Mouse (Mus musculus): Measurements from ENCODE around the gene Eif3k. TPM values are rescaled to one million over a fixed set of nuclear protein-coding genes. Genes with fewer than 3 reads are reported as not detected.
A peak's percentile ranks its signal among the peaks of the same experiment; 100 is the strongest.

Eif3k gene
- total RNA-seq (2022): 100 to 1,000 TPM; 130 to 143 (median 134) TPM

DNA sequence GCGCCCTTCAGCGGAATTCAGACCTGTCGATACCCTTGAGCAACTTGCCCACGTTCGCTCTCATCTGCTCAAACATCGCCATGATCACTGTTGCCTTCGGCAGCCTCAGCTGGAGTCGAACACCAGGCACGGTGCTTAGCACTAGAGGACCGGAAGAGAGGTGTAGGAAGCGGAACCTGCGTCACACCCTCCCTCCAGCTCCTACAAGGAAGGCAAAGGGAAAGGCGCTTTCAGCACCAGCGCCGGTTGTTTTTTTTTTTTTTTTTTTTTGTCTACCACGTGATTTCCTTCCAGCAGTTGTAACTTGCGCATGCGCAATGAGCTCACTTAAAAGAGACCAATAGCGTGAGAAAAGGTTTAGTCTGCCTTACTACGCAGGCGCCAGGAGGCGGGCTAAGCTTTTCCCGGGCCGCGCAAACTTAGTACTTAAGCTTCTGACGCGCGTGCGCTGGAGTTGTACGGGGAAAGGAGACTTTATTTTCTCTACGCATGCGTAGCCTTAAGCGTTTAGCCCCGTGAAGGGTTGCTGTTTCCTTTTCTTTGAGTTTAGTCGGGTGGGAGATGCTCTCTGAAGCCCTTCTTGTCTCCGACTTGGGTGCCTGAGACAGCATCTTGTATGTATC is at the start of gene Eif3k, which contains the start of gene Map4k1:
Gene Eif3k (minus strand): TSS at position 214 of the 623 bp plus-strand sequence.
Gene Map4k1 (plus strand): TSS at position 400 of the 623 bp plus-strand sequence.
- DNase-seq (ENCODE audit: low spot score in 2 of 2): peak; percentile 94 to 97

DNA sequence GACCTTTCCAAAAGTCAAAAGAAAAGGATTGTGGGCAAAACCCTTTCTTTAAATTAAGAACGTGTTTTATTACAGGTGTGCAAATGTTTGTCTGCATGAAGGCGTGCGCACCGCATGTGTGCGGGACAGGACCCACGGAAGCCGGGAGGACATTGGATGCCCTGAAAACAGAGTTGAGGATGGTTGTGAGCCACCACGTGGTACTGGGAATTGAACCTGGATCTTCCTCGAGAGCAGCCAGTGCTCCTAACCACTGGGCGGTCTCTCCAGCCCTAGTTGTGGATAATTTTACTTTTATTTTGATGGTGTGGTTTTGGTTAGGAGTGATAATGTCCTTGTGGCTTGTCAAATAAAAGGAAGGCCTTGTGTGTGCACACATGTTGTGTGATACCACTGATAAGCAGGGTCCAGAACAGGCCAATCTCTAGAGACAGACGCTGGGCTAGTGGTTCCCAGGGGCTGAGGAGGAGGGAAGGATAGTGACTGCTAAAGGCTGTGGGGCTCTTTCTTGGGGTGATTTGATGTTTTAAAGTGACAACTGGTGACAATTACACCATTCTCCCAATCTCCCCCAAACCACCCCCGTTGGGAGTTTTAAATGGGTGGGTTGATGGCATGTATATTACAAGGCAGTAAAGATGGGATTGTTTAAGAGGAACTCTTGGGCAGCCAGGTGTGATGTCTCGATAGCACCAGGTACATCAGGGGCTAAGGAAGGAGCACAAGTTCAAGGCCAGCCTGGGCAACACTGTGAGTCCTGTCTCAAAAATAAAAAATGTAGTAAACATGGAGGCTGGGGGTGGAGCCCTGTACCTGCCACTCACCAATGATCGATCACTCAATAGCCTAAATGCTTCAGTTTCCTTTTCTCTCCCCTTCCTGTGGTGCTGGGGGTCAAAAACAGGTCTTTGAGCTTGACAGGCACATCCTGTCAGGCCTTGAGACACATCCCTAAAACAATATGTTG is 48.3 kb upstream of the Eif3k start:
- DNase-seq (ENCODE audit: low spot score in 2 of 2): no peak

DNA sequence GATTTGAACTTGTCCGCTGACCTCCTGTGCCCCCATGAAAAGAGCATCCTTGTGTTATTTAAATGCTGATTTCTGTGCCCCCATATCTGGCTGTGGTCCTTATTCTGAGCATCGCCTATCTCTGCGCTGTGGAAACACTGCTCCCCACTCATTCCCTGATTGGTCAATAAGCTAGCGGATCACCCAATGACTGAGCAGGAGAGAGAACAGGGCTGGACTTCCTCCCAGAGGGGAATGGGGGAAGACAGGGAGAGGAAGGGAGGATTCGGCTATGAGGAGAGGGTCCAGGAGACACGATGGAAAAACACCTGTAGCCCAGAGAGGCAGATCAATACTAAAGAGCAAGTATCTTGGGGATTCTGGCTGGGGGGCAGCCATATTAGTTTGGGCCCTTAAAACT is 47.1 kb upstream of the Eif3k start:
- no peak for DNase-seq (ENCODE audit: low spot score in 2 of 2)

DNA sequence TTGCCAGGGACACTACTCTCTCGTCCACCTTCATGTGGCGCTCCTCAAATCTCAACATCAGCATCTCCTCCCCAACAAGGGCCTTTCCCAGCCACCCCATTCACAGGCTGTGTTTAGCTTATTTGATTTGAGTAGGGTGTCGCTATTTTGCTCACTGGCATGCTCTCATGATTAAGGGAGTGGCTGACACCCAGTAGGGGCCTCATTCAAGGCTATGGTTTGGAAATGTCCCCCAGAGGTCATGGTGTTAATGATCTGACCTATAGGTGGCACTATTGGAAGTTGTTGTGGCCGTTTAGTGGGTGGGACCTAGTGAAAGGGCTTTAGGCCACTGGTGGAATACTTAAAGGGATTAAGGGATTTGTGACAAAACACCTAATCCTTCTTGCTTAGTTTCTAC is 45.1 kb upstream of the Eif3k start:
- DNase-seq (ENCODE audit: low spot score in 2 of 2): no peak

DNA sequence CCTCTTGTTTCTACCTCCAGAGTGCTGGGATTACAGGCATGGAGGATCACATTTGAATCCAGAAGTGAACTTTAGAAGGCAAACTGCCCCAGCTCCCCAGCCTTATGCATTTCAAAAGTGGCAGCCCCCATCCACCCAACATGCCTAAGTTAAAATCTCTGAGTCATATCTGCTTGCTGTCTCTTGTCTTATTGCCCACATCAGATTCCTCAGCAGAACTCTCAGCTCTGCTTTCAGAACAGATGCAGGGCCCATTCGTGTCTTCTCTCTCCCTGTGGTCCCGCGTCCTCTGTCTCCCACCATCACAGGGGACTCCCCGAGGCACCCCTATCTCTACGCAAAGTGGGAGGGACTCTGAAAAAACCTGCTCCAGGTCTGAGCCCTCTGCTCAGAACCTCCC is 44.5 kb upstream of the Eif3k start:
- no peak for DNase-seq (ENCODE audit: low spot score in 2 of 2)

DNA sequence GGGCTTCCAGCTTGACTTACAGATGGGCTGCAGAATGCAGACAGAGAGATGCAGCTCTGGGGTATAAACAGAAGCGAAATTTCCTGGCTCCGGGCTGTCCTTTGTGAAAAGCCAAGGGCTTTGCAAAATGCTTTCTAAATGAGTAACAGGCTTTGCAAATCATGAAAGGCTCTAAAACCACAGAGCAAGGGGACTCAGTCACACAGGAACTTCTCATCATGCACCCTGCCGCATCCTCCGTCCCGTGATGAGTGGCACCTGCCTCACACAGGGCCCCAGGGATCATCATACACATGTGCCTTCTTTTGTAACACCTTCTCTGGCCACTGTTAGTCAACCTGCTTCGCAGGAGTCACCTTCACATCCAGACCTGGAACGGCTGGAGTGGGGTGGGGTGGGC is 43.9 kb upstream of the Eif3k start:
- DNase-seq (ENCODE audit: low spot score in 2 of 2): no peak

DNA sequence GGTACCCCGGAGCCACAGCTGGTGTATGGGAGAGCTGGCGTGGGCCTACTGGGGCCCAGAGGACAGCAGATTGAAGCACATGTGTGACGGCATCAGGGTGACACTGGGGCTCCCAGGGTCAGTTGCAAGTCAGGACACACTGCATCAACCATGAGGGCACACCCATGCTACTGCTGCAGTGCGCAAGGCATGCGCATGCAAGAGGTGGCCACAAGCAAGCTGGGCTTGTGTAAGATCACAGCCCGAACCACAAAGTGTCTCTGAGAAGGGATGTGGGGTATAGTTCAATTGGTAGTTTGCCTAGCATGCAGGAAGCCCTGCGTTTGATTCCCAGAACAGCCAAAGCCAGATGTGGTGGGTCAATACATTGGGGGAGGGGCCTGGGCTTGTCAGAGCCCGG is 41.9 kb upstream of the Eif3k start:
- no peak for DNase-seq (ENCODE audit: low spot score in 2 of 2)

DNA sequence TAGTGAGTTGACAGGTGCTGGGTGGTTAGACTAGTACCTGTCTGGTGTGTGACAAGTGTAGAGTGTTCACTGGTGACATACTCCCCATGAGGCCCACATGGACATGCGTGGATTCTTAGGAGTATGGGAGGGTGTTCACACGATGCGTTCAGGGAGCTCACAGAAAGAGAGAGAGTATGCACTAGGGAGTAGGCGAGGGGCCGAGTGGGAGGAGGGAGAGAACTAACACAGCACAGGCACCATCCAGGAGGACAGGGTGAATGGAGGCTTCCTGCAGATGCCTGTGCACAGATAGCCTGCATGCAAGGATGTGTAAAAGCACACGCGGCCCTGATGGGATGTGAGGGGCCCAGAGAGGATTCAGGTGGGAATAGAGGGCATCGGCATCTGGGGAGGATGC is 40.8 kb upstream of the Eif3k start:
- DNase-seq (ENCODE audit: low spot score in 2 of 2): no peak

DNA sequence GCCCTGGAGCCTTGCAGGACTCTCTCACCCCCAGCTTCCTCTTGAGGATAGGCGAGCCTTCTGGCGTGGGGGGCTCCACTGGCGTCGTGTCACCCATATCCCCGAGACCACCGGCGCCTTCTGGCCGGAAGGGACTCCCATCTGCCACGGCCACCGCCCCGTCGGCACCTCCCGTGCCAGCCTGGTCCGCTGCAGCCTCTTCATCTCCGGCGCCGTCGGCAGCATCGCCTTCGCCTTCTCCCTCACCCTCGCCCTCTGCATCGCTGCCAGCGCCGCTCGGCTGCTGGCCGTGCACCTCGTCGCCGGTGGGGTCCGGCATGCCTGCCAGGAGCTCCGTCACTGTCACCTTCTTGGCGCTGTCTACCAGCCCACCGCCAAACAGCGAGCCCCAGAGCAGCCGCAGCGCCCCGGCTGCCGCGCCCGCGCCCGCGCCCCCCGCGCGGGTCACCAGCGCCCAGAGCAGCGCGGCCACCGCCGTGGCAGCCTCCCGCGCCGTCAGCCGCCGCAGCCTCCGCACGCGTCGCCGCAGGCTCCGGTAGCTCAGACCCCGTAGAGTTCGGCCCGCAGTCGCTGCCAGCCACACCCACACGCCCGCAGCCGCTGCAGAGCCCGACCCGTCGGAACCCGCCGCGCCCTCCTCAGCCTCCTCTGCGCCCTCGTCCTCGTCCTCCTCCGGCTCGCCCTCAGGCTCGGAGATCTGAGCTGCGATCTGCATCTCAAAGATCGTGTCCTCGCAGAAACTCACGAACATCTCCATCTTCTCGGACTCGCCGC is 38.0 kb upstream of the Eif3k start:
- DNase-seq (ENCODE audit: low spot score in 2 of 2): no peak

DNA sequence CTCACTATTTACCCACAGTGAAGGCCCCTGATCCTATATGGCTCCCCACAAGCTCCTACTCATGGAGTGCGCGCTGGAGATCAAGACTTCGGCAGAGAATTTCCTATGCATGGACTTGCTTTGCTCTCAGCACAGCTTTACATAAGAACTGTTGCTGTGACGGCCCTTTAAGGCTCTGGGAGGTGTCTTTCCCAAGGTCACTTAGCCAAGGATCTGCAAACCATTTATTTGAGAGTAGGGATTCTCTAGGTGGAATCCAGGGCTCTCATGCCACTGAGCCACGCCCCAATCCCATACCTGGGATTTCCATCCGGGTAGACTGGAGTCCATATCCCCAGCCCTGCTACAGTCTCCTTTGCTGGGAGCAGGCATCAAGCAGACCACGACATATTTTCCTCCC is 35.6 kb upstream of the Eif3k start:
- DNase-seq (ENCODE audit: low spot score in 2 of 2): no peak

DNA sequence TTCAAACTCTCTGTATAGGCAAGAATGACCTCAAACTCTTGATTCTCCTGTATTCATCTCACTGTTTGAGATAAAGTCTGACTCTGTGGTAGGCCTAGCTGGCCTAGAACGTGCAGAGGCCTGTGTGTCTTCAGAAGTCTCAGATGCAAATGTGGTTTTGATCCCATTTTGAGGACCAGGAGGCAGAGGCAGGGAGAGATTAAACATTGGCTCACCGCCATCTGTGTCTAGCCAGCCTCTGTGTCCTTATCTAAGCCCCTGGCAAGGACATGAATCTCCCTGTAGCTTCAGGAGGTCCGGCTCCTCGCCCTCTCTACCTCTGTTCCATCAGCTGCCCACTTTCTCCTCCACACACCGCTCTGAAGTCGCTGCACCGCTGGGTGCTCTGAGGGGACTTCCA is 34.8 kb upstream of the Eif3k start:
- no peak for DNase-seq (ENCODE audit: low spot score in 2 of 2)

DNA sequence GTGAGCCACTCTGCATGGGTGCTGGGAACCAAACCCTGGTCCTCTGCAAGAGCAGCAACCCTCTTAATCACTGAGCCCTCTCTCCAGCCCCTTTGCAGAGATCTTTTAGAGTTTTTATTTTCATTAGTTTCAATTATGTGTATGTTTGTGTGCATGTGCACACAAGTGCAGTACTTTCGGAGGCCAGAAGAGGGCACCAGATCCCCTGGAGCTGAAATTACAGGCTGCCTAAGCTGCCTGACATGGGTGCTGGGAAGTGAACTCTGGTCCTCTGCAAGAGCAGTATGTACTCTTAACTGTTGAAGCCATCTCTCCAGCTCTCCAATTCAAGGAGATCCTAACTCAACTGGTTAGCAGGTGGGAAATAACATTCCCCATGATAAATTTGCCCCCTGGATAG is 33.3 kb upstream of the Eif3k start:
- DNase-seq (ENCODE audit: low spot score in 2 of 2): no peak

DNA sequence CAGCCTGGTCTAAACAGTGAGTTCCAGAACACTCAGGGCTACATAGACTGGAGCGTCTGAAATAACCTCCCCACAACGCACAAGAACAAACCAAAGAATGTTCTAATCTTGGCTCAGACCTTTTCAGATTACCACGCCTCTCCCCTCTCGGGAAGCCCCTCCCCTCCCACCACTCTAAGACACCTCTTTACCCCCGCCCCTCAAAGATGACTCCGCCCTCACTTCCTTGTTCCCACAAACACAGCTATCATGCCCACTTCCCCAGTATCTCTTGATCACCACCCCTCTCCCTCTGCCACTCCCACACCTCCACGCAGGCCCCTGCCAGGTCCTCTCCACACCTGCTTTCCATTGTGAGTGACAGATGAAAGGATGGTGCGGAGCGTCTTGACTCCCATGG is 27.1 kb upstream of the Eif3k start:
- no peak for DNase-seq (ENCODE audit: low spot score in 2 of 2)

DNA sequence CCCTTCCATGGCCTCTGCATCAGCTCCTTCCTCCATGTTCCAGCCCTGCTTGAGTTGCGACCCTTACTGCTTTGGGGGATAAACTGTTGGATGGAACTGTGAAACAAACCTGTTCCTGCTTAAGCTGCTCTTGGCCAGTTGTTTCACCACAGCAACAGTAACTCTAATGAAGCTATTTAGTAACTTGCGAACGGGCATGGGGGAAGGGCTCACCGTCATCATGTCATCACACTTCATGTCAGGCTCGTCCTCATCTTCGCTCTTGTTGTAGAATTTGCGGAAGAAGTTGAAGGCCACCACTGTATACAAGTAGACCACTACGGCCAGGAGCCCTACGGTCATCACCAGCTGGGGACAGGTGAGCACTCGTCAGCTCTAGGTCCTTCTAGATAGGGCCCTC is 26.5 kb upstream of the Eif3k start:
- no peak for DNase-seq (ENCODE audit: low spot score in 2 of 2)

DNA sequence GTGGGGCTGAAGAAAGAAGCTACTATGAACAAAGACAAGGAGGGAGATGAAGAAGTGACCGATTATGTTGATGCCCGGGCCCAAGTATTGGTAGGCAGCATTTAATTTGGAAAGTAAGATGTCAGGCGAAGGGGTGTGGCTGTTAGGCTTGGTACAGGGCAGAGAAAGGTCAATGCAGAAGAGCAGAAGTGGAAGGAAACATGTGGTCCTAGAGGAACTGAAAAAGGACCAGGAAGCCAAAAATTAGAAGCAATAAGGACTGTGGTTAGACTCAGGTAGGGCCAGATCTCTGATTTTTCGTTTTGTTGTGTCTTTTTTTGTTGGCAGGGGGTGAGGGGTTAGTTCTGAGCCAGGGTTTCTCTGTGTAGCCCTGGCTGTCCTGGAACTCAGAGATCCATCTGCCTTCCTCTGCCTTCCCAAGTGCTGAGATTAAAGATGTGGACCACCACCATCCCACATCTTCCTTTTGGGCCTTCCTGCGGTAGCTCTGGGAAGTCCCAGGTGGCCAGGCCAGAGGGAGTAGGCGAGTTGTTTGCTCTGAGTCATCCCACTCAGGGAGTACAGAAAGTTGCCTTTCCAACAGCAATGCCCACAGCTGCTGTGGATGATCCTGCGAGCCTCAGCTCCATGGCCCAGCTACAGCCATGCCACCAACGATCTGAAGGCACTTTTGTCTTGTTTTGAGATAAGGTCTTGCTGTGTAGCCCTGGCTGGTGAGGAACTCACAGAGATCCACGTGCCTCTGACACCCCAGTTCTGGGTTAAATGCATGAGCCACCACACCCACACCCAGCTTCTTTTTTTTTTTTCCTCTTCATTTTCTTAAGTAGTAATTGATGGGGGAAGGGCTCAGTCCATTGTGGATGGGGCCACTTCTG is 25.8 kb upstream of the Eif3k start:
- no peak for DNase-seq (ENCODE audit: low spot score in 2 of 2)

DNA sequence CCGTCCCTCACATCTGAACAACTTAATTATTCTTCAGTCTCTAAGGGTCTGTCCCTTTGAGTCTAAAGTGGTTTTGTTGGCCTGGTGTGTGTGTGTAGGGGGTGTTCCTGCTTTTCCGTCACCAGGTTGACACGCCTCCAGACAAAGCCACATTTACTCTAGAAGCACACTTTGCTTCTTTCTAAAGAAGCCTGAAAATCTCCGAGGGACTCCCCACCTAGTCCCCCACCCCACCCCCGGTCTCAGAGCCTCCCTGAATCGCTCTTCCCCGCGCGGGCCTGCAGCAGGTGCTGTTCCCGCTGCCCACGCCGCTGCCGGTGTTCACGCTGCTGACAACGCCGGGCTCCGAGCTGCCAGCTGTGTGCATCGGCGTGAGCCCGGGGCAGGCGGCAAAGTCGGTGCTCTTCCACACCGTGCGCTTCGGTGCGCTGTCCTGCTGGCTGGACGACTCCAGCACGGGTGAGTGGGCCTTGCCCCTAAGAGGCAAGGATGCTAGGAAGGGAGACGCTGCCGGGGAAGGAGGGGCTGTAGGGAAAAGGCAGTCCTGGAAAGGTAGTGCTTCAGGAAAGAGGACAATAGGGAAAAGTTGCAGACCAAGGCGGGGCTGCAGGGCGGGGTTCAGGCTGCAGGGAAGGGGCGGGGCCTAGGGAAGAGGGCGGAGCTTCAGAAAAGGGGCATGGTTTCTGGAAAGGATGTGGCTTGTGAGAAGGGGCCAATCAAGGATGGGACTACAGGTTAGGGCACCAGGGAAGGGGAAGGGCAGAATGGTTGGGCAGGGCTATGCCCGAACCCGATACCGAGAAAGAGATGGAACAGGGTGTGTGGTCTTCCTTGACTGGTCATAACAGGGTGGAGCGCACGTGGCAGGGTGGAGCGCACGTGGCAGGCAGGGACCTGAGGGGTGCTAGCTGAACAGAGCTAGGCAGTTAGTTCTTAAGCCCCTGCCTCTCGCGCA is 19.3 kb upstream of the Eif3k start:
- peak; percentile 46 to 51 for DNase-seq (ENCODE audit: low spot score in 2 of 2)

DNA sequence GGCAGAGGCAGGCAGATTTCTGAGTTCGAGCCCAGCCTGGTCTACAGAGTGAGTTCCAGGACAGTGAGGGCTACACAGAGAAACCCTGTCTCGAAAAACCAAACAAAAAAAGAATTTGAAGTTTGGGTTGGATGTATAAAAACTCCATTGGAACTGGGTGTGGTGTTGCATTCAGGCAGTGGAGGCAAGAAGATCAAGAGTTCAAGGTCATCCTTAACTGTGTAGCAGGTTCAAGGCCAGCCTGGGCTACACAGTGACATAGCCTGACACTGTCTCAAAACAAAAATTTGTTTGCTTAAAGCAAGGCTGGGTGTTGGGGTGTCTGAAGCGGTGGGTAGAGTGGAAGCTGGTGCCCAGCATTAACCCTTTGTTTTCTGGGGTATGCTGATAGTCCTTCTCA is 11.7 kb upstream of the Eif3k start:
- no peak for DNase-seq (ENCODE audit: low spot score in 2 of 2)

DNA sequence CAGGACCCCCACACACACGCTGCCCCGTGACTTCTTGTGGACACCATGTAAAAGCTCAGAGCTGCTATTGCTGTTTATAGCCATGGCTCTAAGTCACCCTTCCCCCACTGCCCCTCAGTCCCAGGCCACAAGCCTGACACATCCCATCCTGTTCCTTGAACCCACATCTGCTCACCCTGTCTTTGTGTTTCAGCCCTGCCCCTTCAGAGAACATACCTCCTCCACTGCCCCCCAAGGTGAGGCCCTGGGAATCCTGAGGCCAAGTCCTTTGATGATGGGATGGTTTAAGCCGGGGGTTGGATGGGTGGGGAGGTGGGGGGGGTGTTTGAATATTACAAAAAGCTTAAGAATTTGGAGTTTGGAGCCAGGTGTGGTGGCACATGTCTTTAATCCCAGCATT is 11.3 kb upstream of the Eif3k start:
- DNase-seq (ENCODE audit: low spot score in 2 of 2): no peak

DNA sequence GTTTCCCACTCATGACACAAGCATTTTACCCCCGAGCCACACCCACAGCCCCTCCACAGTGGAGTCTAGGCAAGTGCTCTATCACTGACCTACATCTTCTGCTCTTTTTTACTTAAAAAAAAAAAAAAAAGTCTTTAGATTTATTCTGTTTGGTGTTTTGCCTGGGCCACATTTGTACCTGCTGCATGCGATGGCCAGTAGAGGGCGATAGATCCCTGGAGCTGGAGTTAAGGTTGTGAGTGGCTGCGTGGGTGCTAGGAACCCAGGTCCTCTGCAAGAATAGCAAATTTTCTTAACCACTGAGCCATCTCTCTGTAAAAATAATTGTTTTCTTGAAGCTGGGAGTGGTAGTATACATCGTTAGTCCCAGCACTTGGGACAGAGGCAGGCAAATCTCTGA is 10.0 kb upstream of the Eif3k start:
- no peak for DNase-seq (ENCODE audit: low spot score in 2 of 2)

DNA sequence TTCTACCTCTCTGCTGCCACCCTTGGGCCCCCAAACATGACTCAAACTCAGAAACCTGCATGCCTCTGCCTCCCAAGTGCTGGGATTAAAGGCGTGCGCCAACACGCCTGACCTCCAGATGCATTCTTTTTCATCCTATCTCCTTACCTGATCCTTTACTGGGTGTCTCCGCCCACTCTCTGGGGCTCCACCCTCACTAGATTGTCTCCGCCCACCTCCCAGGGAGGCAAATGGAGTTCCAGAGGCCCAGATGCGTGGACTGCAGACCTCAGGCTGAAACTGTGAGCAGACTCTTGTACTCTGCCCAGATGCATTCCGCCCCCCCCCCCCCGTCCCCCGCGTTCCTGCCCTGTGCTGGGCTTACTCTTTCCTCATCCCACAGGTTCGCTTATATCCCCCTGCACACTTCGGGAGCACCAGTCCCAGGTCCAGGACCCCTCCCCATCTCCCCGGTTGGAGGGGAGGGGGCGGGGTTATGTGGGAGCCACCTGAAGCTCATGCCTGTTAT is 9.2 kb upstream of the Eif3k start:
- DNase-seq (ENCODE audit: low spot score in 2 of 2): no peak

All from gastrocnemius, adult 8-10 months (tissue).